Mouse (Mus musculus): Measurements from ENCODE around the gene 4930455H04Rik. TPM values are rescaled to one million over a fixed set of nuclear protein-coding genes. Genes with fewer than 3 reads are reported as not detected.

4930455H04Rik gene
- polyA plus RNA-seq, 1 experiment from 2014 or later: not detected

DNA sequence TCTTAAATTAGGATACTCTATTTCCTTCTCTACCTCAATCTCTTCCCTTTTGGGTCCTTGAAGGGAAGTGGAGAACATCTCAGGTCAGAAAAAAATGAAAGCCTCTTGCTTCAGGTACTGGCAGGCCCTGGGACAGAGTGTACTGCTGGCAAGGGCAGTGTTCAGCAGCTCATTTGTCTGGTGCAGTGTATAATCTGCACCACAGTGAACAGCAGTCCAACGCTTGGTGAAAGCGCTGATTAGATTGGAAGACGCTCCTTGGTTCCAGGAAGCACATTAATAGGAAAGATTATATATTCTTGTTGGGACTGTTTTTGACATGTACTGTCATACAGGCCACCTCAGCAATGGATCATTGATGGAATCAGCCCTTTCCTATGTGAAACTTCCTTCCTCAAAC is 16.6 kb upstream of the 4930455H04Rik start:
- Histone ChIP-seq H3K27ac (no peak overlapping the region), H3K4me3 (no peak overlapping the region), H3K4me2 (no peak overlapping the region), H3K4me1 (no peaks in the 10 kb centered on the region), H3K36me3 (replicated peaks) (no peaks in the 10 kb centered on the region), H3K9ac (no peak overlapping the region), H3K27me3 (replicated peaks) (no peaks in the 10 kb centered on the region), H3K9me3 (no peaks in the 10 kb centered on the region)
- ATAC-seq (replicated peaks): no peak
- WGBS: 94% methylated on average over 3 of the region's 3 CpGs

DNA sequence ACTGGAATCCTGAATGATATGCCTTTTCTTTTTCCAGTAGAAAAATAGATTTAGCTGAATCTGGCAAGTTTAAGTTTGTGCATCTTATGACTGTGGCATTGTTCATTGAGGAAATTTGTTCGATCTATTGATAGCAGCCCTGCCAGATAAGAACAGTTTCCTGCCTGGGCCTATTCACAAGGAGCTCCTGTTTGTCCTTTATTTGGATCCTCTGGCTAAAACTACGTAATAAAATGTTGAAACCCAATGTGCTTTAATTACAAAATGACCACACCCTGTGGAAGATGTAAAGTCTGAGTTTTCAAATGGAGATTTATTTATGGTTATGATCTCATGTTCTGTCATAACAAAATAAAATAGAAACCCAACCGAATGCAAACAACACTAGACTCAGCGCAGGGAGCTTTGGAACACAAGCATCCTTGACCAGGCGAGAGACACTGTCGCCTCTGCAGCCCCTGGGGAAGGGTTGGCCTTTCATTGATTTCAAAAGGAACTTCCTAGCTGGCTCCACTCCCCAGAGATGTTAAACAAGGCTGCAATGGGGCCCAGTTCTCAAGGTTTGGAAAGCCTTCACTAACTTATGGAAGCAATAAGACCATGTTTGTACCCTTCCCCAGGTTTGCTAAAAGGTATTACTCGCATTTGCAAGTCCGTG is 15.7 kb upstream of the 4930455H04Rik start:
- 84% methylated on average over 8 of the region's 8 CpGs for WGBS
- Histone ChIP-seq H3K27me3 (replicated peaks) (no peaks in the 10 kb centered on the region), H3K4me2 (no peak overlapping the region), H3K4me1 (no peaks in the 10 kb centered on the region), H3K36me3 (replicated peaks) (no peaks in the 10 kb centered on the region), H3K9me3 (no peaks in the 10 kb centered on the region), H3K27ac (no peak overlapping the region), H3K4me3 (no peak overlapping the region), H3K9ac (no peak overlapping the region)
- ATAC-seq (replicated peaks): no peak

DNA sequence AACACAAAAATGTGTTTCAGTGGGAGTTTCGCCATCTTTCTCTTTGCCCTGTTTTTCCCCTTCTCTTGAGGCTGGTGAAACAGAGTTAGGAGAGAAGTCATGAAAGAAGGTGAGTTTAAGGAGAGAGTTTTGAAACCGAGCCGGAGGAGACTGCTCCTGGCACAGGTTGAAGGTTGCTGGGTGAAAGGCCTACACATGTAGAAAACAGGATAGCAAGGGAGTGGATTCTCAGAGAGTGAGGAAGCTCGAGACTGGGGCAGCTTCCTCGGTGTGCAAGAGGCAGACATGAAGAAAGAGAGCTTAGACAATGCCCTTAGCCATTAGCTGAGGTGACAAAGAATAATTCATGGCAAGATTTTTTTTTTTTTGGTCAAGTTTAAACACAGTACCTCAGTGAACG is 14.7 kb upstream of the 4930455H04Rik start:
- 87% methylated on average over 6 of the region's 6 CpGs for WGBS
- no peaks in the 10 kb centered on the region for H3K27me3 ChIP-seq (replicated peaks)
- no peak for ATAC-seq (replicated peaks)
- H3K4me3 ChIP-seq: no peak overlapping the region
- H3K4me2 ChIP-seq: no peak overlapping the region
- no peaks in the 10 kb centered on the region for H3K4me1 ChIP-seq
- H3K9ac ChIP-seq: no peak overlapping the region
- H3K36me3 ChIP-seq (replicated peaks): no peaks in the 10 kb centered on the region
- no peak overlapping the region for H3K27ac ChIP-seq
- no peaks in the 10 kb centered on the region for H3K9me3 ChIP-seq

DNA sequence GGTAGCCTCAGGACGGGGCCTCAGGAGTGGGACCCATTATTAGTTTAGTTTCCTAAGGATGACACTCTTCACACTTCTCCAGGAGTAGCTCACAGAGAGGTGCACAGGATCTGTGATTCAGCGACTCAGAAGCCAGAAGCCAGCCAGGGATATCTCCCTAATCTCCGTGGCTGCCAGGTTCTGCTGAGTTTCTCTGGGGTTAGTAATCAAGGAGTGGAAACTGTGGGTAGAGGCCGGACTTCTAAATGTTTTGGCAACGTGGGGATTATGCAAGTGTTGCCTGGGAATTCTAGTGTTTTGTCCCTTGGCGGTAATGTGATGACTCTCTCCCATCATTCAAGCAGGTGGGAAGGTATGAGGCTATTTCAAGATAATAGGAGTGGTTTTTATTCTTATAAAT is 13.0 kb upstream of the 4930455H04Rik start:
- Histone ChIP-seq H3K36me3 (replicated peaks) (no peaks in the 10 kb centered on the region), H3K4me2 (no peak overlapping the region), H3K27ac (0 out of 2 replicates have a peak overlapping the region, but pooled peaks have one; percentile 15), H3K9me3 (no peaks in the 10 kb centered on the region), H3K9ac (no peak overlapping the region), H3K4me3 (no peak overlapping the region), H3K27me3 (replicated peaks) (no peaks in the 10 kb centered on the region), H3K4me1 (no peaks in the 10 kb centered on the region)
- ATAC-seq (replicated peaks): no peak
- WGBS: 71% methylated on average over 6 of the region's 6 CpGs

DNA sequence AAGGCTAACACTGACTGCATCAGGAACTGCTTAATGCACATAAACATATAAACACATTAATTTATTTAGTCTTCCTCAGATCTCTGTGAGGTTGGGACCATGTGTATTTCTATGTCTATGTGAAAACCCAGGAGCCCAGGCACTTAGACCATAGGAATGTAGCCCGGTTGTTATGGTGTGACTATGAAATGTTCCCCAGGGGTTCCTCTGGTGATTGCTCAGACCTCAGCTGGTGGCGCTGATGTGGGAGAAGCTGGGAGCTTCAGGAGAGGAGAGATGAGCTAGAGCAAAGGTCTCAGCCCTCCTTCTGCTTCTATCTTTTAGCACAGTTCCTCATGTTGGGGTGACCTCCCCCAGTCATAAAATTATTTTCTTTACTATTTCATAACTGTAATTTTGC is 7.7 kb upstream of the 4930455H04Rik start:
- Histone ChIP-seq H3K4me2 (no peak overlapping the region), H3K9ac (no peak overlapping the region), H3K9me3 (no peaks in the 10 kb centered on the region), H3K27me3 (replicated peaks) (no peaks in the 10 kb centered on the region), H3K36me3 (replicated peaks) (no peaks in the 10 kb centered on the region), H3K4me1 (no peaks in the 10 kb centered on the region), H3K4me3 (no peak overlapping the region), H3K27ac (no peak overlapping the region)
- WGBS: 76% methylated on average over 2 of the region's 2 CpGs
- no peak for ATAC-seq (replicated peaks)

DNA sequence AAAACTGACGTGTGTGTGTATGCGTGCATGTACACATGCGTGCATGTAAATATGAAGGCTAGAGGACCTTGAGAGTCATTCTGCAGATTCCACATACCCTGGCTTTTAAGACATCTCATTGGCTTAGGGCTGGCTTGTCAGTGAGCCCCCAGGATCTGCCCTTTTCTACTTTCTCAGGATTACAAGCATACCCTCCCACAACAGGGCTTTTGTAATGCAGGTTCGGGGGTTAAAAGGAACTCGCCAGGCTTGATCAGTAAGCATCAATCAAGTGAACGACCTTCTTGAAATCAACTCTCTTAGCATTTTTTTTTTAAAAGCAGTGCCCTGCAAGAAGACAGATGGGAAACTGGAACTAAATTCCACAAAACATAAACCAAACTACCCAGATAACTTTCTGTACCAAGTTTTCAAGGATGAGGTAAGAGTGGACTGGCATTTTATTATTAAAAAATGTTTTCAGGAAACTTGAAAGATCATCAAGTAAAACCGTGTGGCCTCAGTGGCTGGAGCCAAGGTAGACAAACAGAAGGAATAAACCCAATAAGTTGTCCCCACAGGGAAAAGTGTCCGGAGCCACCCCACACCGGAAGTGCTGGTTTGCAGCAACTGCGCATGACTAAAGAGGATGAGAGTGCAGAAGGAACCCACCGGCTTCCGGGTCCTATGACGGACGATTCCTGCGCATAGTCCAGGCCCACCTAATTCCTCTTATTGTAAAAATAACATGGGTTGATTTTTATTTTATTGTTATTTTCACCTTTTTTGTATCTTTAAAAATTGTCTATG is 6.5 kb upstream of the 4930455H04Rik start:
- Histone ChIP-seq H3K36me3 (replicated peaks) (no peaks in the 10 kb centered on the region), H3K27ac (no peak overlapping the region), H3K9me3 (no peaks in the 10 kb centered on the region), H3K4me1 (peaks cover 3% of the 10 kb centered on the region), H3K9ac (no peak overlapping the region), H3K4me2 (no peak overlapping the region), H3K4me3 (no peak overlapping the region), H3K27me3 (replicated peaks) (no peaks in the 10 kb centered on the region)
- 71% methylated on average over 15 of the region's 15 CpGs for WGBS
- no peak for ATAC-seq (replicated peaks)

DNA sequence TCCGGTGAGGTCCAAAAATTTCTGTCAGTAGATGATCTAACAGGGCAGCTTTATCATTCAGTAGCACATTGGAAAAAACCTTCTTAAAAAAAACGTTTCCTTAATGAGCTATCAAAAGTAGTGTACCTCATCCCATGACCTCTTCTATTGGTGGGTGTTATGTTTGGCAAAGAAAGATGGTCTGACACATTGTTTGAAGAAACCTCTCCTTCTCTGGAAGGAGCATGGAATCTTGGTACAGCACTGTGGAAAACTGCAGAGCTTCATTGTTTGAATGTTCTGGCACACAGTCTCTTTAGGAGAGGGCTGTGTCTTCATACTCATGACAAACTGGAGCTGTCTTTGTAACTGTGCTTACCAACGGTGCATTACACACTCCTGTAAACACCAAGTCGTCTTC is 4.9 kb upstream of the 4930455H04Rik start:
- Histone ChIP-seq H3K4me2 (no peak overlapping the region), H3K27me3 (replicated peaks) (no peaks in the 10 kb centered on the region), H3K9ac (no peak overlapping the region), H3K27ac (no peak overlapping the region), H3K4me3 (no peak overlapping the region), H3K9me3 (no peaks in the 10 kb centered on the region), H3K36me3 (replicated peaks) (no peaks in the 10 kb centered on the region), H3K4me1 (peaks cover 9% of the 10 kb centered on the region)
- 71% methylated on average over 4 of the region's 4 CpGs for WGBS
- ATAC-seq (replicated peaks): no peak

DNA sequence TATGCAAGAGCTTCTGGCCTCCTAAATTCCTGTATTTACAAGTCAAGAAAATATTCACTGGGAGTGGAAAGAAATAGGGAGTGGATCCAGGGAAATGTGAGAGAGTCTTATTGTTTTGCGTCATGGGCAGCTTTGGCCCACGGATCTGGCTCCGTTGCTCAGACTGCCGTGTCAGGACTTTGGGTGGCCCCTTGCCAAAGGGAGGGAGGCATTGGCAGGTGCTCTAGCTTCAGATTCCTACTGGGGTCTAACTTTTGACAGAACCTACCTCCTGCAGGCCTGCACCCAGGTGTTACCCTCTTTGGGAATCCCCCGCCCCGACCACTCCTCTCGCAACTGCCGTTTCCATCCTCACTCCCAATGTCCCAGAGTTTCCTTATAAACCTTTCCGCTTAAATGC is 3.6 kb upstream of the 4930455H04Rik start:
- no peak overlapping the region for H3K27ac ChIP-seq
- no peaks in the 10 kb centered on the region for H3K9me3 ChIP-seq
- H3K4me1 ChIP-seq: peaks cover 13% of the 10 kb centered on the region
- no peak overlapping the region for H3K4me2 ChIP-seq
- no peaks in the 10 kb centered on the region for H3K27me3 ChIP-seq (replicated peaks)
- H3K4me3 ChIP-seq: no peak overlapping the region
- H3K36me3 ChIP-seq (replicated peaks): no peaks in the 10 kb centered on the region
- 87% methylated on average over 9 of the region's 9 CpGs for WGBS
- H3K9ac ChIP-seq: no peak overlapping the region
- ATAC-seq (replicated peaks): no peak

DNA sequence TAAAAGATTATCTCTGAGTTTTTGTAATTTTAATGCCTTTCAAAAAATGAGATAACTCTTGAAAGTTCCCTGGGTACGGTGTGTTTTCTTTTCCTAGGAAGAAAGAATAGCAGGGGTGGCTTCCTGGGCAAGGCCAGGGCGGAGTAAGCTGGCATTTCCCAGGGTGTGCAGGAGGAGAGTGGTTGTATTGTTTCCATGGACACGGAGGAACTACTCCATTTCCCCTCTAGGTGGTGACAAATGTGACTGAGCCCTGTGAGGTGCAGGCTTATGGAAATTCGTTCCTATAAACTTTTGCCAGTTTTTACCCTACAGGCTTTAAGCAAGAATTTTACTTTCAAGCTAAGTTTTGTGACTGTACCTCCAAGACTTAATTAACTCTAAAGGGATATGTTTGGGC is 1.8 kb upstream of the 4930455H04Rik start:
- no peak overlapping the region for H3K4me2 ChIP-seq
- no peaks in the 10 kb centered on the region for H3K9me3 ChIP-seq
- H3K4me1 ChIP-seq: peaks cover 13% of the 10 kb centered on the region
- WGBS: 23% methylated on average over 4 of the region's 4 CpGs
- H3K27ac ChIP-seq: no peak overlapping the region
- H3K27me3 ChIP-seq (replicated peaks): no peaks in the 10 kb centered on the region
- no peak overlapping the region for H3K9ac ChIP-seq
- ATAC-seq (replicated peaks): peak; percentile 80
- no peaks in the 10 kb centered on the region for H3K36me3 ChIP-seq (replicated peaks)
- H3K4me3 ChIP-seq: no peak overlapping the region

DNA sequence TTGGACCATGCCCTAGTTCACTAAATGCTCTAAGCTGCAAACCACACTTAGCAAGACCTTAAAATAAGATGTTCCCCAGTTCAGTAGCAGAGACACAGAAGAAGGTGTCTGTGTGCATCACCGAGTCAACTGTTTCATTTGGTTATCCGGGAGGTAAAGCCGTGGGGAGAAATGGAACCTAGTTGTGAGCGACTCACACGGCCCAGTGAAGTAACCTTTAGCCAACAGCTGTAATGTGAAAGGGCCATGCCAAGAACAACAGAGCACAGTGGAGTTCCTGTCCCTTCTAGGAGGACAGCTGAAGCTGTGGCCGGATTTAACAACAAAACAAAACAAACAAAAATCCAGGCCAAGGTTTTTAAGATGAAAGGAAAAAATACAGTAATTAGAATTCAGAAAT is 1.3 kb upstream of the 4930455H04Rik start:
- H3K9me3 ChIP-seq: no peaks in the 10 kb centered on the region
- ATAC-seq (replicated peaks): no peak
- no peaks in the 10 kb centered on the region for H3K36me3 ChIP-seq (replicated peaks)
- H3K27ac ChIP-seq: 0 out of 2 replicates have a peak overlapping the region, but pooled peaks have one; percentile 21
- peak overlapping the region; percentile 12; the same call in 1 of the 2 replicates for H3K4me3 ChIP-seq
- no peak overlapping the region for H3K9ac ChIP-seq
- H3K4me1 ChIP-seq: peaks cover 13% of the 10 kb centered on the region
- peak overlapping the region; percentile 22 for H3K4me2 ChIP-seq
- WGBS: 52% methylated on average over 6 of the region's 6 CpGs
- H3K27me3 ChIP-seq (replicated peaks): no peaks in the 10 kb centered on the region

DNA sequence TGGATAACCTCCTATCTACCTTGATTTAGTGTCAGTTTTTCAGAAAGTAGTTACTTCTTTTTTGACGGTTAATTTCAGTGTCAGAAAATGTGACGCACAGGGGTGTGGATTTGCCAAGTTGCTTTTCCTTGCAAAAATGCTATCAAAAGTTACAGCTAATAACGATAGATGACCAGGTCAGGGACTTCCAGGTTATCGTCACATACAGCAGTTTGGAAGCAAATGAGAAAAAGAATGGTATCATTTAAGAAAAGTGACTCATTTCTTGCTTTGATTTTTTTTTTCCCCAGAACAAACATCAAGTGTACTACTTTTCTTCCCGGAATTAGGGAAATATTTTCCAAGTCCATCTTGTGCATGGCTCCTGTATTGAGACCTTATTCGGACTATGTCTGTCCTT is 631 bp upstream of the 4930455H04Rik start:
- peaks cover 13% of the 10 kb centered on the region for H3K4me1 ChIP-seq
- no peak for ATAC-seq (replicated peaks)
- no peaks in the 10 kb centered on the region for H3K9me3 ChIP-seq
- peak overlapping the region; percentile 12; the same call in 1 of the 2 replicates for H3K4me3 ChIP-seq
- WGBS: 86% methylated on average over 6 of the region's 6 CpGs
- peak overlapping the region; percentile 22 for H3K4me2 ChIP-seq
- H3K27ac ChIP-seq: no peak overlapping the region
- no peak overlapping the region for H3K9ac ChIP-seq
- no peaks in the 10 kb centered on the region for H3K36me3 ChIP-seq (replicated peaks)
- no peaks in the 10 kb centered on the region for H3K27me3 ChIP-seq (replicated peaks)

DNA sequence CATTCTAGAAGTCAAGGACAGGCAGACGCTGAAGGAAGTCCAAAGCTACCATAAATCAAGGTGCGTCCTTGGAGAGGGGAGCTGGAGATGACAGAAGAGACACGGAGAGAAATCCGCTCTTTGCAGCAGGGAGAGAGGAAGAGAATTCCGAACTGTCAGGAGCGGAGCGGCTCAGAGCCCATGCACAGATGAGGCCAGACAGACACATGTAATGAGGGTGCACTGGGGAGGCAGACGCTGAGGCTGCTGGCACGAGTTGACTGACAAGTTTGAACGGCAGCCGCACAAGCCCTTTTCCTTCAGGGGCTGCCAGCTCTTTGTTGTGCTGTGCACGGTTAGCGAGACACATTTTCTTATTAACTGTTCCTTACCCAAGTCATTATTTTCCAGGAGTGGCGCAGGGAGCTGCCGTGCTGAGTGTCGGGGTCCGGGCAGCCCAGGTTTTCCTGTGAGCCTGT is 502 bp downstream of the 4930455H04Rik start, which contains the start of gene Palmd:
TSS of gene Palmd (minus strand) at position 448 of the 458 bp plus-strand sequence.
- Histone ChIP-seq H3K4me2 (peak within 1 kb of the TSS; percentile 56), H3K4me1 (peaks cover 13% of the 10 kb centered on the region), H3K4me3 (peak within 1 kb of the TSS; percentile 40), H3K27me3 (replicated peaks) (no peaks in the 10 kb centered on the region), H3K9ac (peak within 1 kb of the TSS; percentile 37), H3K9me3 (no peaks in the 10 kb centered on the region), H3K36me3 (replicated peaks) (no peaks in the 10 kb centered on the region), H3K27ac (peak within 1 kb of the TSS; percentile 74)
- ATAC-seq (replicated peaks): peak; percentile 95
- WGBS: 6% methylated on average over 17 of the region's 17 CpGs
